Mouse (Mus musculus): ENCODE measurements at regions not wholly inside any gene's neighbourhood (a gene's known extent, or its start where the extent isn't known, plus 50 kb on each side); places are given as distances from the start of the nearest gene placed in this dataset.

- in situ Hi-C loops (cut with MboI; ENCODE audit: low sequenced_read_pairs in 2 of 2, unreplicated experiment in 2 of 2) = no loop called here
- no peak for DNase-seq (ENCODE audit: low read depth, low spot score)
Observed at GRCm38 (mm10) chr10:42122768-42123635, 104.8 kb upstream of the Armc2 start.

GRCm38 (mm10) chr10:42121984-42122383 is 103.7 kb upstream of the Armc2 start:
- no peaks in the 10 kb centered on the region for H3K36me3 ChIP-seq (ENCODE audit: control insufficient read depth, insufficient read depth, low read length, poor library complexity, severe bottlenecking)
- no peak overlapping the region for H3K9ac ChIP-seq (ENCODE audit: insufficient read depth, low read depth, low read length, poor library complexity, severe bottlenecking)
- in situ Hi-C loops (cut with MboI; ENCODE audit: low sequenced_read_pairs in 2 of 2, unreplicated experiment in 2 of 2) = no loop called here
- no peak overlapping the region for H3K27ac ChIP-seq (ENCODE audit: insufficient read depth, low read depth, low read length, poor library complexity, severe bottlenecking)
- H3K4me3 ChIP-seq (ENCODE audit: insufficient read depth in 1 of 2, low read depth in 1 of 2, low read length in 2 of 2, poor library complexity in 1 of 2, severe bottlenecking in 1 of 2) = no peak overlapping the region
- no peaks in the 10 kb centered on the region for H3K4me1 ChIP-seq (ENCODE audit: control insufficient read depth in 2 of 2, insufficient read depth in 2 of 2, low read length in 2 of 2, poor library complexity in 1 of 2)
- no peak for DNase-seq (ENCODE audit: low read depth, low spot score)
- TF ChIP-seq ZC3H11A (IDR thresholded peaks at IDR 0.05; ENCODE audit: borderline replicate concordance, low read depth, low read length) (no peak), CHD2 (IDR thresholded peaks at IDR 0.05; ENCODE audit: low read depth, low read length) (no peak), ZNF384 (IDR thresholded peaks at IDR 0.05; ENCODE audit: low read depth, low read length) (no peak), MAFK (IDR thresholded peaks at IDR 0.05; ENCODE audit: insufficient read depth, low read depth, low read length) (no peak), HCFC1 (IDR thresholded peaks at IDR 0.05; ENCODE audit: borderline replicate concordance, insufficient read depth, low read length) (no peak)
- H3K9me3 ChIP-seq (ENCODE audit: control insufficient read depth, insufficient read depth, low read depth, low read length) = no peaks in the 10 kb centered on the region

More at GRCm38 (mm10) chr10:42122768-42123635, 104.8 kb upstream of the Armc2 start:
- H3K4me3 ChIP-seq (ENCODE audit: insufficient read depth in 1 of 2, low read depth in 1 of 2, low read length in 2 of 2, poor library complexity in 1 of 2, severe bottlenecking in 1 of 2) = no peak overlapping the region
- no peaks in the 10 kb centered on the region for H3K36me3 ChIP-seq (ENCODE audit: control insufficient read depth, insufficient read depth, low read length, poor library complexity, severe bottlenecking)
- no peaks in the 10 kb centered on the region for H3K4me1 ChIP-seq (ENCODE audit: control insufficient read depth in 2 of 2, insufficient read depth in 2 of 2, low read length in 2 of 2, poor library complexity in 1 of 2)
- H3K9me3 ChIP-seq (ENCODE audit: control insufficient read depth, insufficient read depth, low read depth, low read length) = no peaks in the 10 kb centered on the region
- H3K27ac ChIP-seq (ENCODE audit: insufficient read depth, low read depth, low read length, poor library complexity, severe bottlenecking) = no peak overlapping the region
- TF ChIP-seq ZC3H11A (IDR thresholded peaks at IDR 0.05; ENCODE audit: borderline replicate concordance, low read depth, low read length) (no peak), HCFC1 (IDR thresholded peaks at IDR 0.05; ENCODE audit: borderline replicate concordance, insufficient read depth, low read length) (no peak)
- no peak overlapping the region for H3K9ac ChIP-seq (ENCODE audit: insufficient read depth, low read depth, low read length, poor library complexity, severe bottlenecking)

- H3K4me1 ChIP-seq (ENCODE audit: control insufficient read depth in 2 of 2, insufficient read depth in 2 of 2, low read length in 2 of 2, poor library complexity in 1 of 2) = no peaks in the 10 kb centered on the region
- H3K4me3 ChIP-seq (ENCODE audit: insufficient read depth in 1 of 2, low read depth in 1 of 2, low read length in 2 of 2, poor library complexity in 1 of 2, severe bottlenecking in 1 of 2) = no peak overlapping the region
- in situ Hi-C loops (cut with MboI; ENCODE audit: low sequenced_read_pairs in 2 of 2, unreplicated experiment in 2 of 2) = no loop called here
- H3K27ac ChIP-seq (ENCODE audit: insufficient read depth, low read depth, low read length, poor library complexity, severe bottlenecking) = no peak overlapping the region
- no peak overlapping the region for H3K9ac ChIP-seq (ENCODE audit: insufficient read depth, low read depth, low read length, poor library complexity, severe bottlenecking)
- H3K9me3 ChIP-seq (ENCODE audit: control insufficient read depth, insufficient read depth, low read depth, low read length) = no peaks in the 10 kb centered on the region
- H3K36me3 ChIP-seq (ENCODE audit: control insufficient read depth, insufficient read depth, low read length, poor library complexity, severe bottlenecking) = no peaks in the 10 kb centered on the region
- TF ChIP-seq CHD2 (IDR thresholded peaks at IDR 0.05; ENCODE audit: low read depth, low read length) (no peak), ZC3H11A (IDR thresholded peaks at IDR 0.05; ENCODE audit: borderline replicate concordance, low read depth, low read length) (no peak), ZNF384 (IDR thresholded peaks at IDR 0.05; ENCODE audit: low read depth, low read length) (no peak), HCFC1 (IDR thresholded peaks at IDR 0.05; ENCODE audit: borderline replicate concordance, insufficient read depth, low read length) (no peak), MAFK (IDR thresholded peaks at IDR 0.05; ENCODE audit: insufficient read depth, low read depth, low read length) (no peak)
- no peak for DNase-seq (ENCODE audit: low read depth, low spot score)
Observed at GRCm38 (mm10) chr10:42119326-42119725, 101.1 kb upstream of the Armc2 start.

- DNase-seq (ENCODE audit: low read depth, low spot score) = no peak
- no peak for TF ChIP-seq ZNF384 (IDR thresholded peaks at IDR 0.05; ENCODE audit: low read depth, low read length)
- in situ Hi-C loops (cut with MboI; ENCODE audit: low sequenced_read_pairs in 2 of 2, unreplicated experiment in 2 of 2) = no loop called here
Observed at GRCm38 (mm10) chr10:42118361-42119188, 100.3 kb upstream of the Armc2 start.

More at GRCm38 (mm10) chr10:42118361-42119188, 100.3 kb upstream of the Armc2 start:
- Histone ChIP-seq H3K27ac (ENCODE audit: insufficient read depth, low read depth, low read length, poor library complexity, severe bottlenecking) (no peak overlapping the region; the same call in 1 of the 2 replicates), H3K4me1 (ENCODE audit: control insufficient read depth in 2 of 2, insufficient read depth in 2 of 2, low read length in 2 of 2, poor library complexity in 1 of 2) (no peaks in the 10 kb centered on the region), H3K4me3 (ENCODE audit: insufficient read depth in 1 of 2, low read depth in 1 of 2, low read length in 2 of 2, poor library complexity in 1 of 2, severe bottlenecking in 1 of 2) (no peak overlapping the region), H3K9me3 (ENCODE audit: control insufficient read depth, insufficient read depth, low read depth, low read length) (no peaks in the 10 kb centered on the region), H3K9ac (ENCODE audit: insufficient read depth, low read depth, low read length, poor library complexity, severe bottlenecking) (no peak overlapping the region), H3K36me3 (ENCODE audit: control insufficient read depth, insufficient read depth, low read length, poor library complexity, severe bottlenecking) (no peaks in the 10 kb centered on the region)
